Mouse (Mus musculus) frontal cortex, adult 2 months (tissue): ENCODE data around the gene Wdr1. TPM values are rescaled to one million over a fixed set of nuclear protein-coding genes. Genes with fewer than 3 reads are reported as not detected.
"Not testable (repeated sequence)": the region's sequence is repeated elsewhere in the genome, so short reads cannot be mapped to it uniquely, and the experiment has no call there.

Experiments used
- DNase-seq, 2 experiments: peaks; one replicate each; pipeline ENCODE4 v3.0.0; 2022; ENCODE audit warnings: low spot score in 1 of 2; ENCODE audit errors: extremely low spot score in 1 of 2
- polyA plus RNA-seq: library from polyadenylated mRNA; depleted of rRNA; stranded (reverse); fragments of >200 nt; gene quantifications from 2 replicates; pipeline ENCODE4 v1.2.3, GENCODE M21; 2012

The Wdr1 gene
- polyA plus RNA-seq, 1 experiment, result 173 TPM

- no peak for DNase-seq
Measured at GRCm38 (mm10) chr5:38499316-38499811, 63.7 kb downstream of the Wdr1 start.

GRCm38 (mm10) chr5:38498479-38498878 is 64.5 kb downstream of the Wdr1 start:
- DNase-seq, result no peak

- no peak for DNase-seq
Measured at GRCm38 (mm10) chr5:38496491-38497057, 66.4 kb downstream of the Wdr1 start.

- DNase-seq, result no peak
Measured at GRCm38 (mm10) chr5:38493890-38494289, 69.1 kb downstream of the Wdr1 start.

- DNase-seq, result no peak
Measured at GRCm38 (mm10) chr5:38491763-38492162, 71.3 kb downstream of the Wdr1 start.

GRCm38 (mm10) chr5:38489739-38490138 is 73.3 kb downstream of the Wdr1 start:
- no peak for DNase-seq

GRCm38 (mm10) chr5:38488673-38489615 is 74.1 kb downstream of the Wdr1 start:
- DNase-seq, result no peak

- DNase-seq, result no peak
Measured at GRCm38 (mm10) chr5:38488026-38488425, 75.0 kb downstream of the Wdr1 start.

- no peak for DNase-seq
Measured at GRCm38 (mm10) chr5:38487247-38487646, 75.8 kb downstream of the Wdr1 start.

- DNase-seq, result no peak
Measured at GRCm38 (mm10) chr5:38485946-38486345, 77.1 kb downstream of the Wdr1 start.

GRCm38 (mm10) chr5:38483518-38484110 is 79.4 kb downstream of the Wdr1 start:
- DNase-seq, result no peak

- DNase-seq, result no peak
Measured at GRCm38 (mm10) chr5:38480822-38481707, 82.0 kb downstream of the Wdr1 start.

GRCm38 (mm10) chr5:38479908-38480725 is 82.9 kb downstream of the Wdr1 start:
- DNase-seq, result peak in 1 of 2 experiments; percentile 11

- DNase-seq, result not testable (repeated sequence)
Measured at GRCm38 (mm10) chr5:38479545-38479907, 83.5 kb downstream of the Wdr1 start.

GRCm38 (mm10) chr5:38479027-38479426 is 84.0 kb downstream of the Wdr1 start:
- DNase-seq, result no peak

- no peak for DNase-seq
Measured at GRCm38 (mm10) chr5:38477731-38478445, 85.1 kb downstream of the Wdr1 start.

- peak in 1 of 2 experiments; percentile 77 for DNase-seq
Measured at GRCm38 (mm10) chr5:38476861-38477565, 86.0 kb downstream of the Wdr1 start.
